Mouse (Mus musculus) intestine, embryonic 15.5 days (tissue): ENCODE results near the gene Cabp4. TPM values are rescaled to one million over a fixed set of nuclear protein-coding genes. Genes with fewer than 3 reads are reported as not detected.

Source experiments
- ATAC-seq: fragments of 200-750 bp; cut with Nextera tagmentation; 2 replicates; pipeline ENCODE4 v1.8.0; 2017; ENCODE audit warnings: moderate TSS enrichment, moderate library complexity
- H3K27ac ChIP-seq: fragments of 300-500 bp; sonication (generic); 2 replicates; pipeline ENCODE4 v1.5.1; 2015; ENCODE audit warnings: mild to moderate bottlenecking, inconsistent platforms
- H3K27me3 ChIP-seq: fragments of 300-500 bp; sonication (generic); replicated peaks from 2 replicates; pipeline ENCODE4 v1.6.1; 2015; ENCODE audit warnings: inconsistent platforms
- H3K36me3 ChIP-seq: fragments of 300-500 bp; sonication (generic); 2 replicates; pipeline ENCODE4 v1.6.1; 2015; ENCODE audit warnings: inconsistent platforms
- H3K4me1 ChIP-seq: fragments of 300-500 bp; sonication (generic); replicated peaks from 2 replicates; pipeline ENCODE4 v1.6.1; 2015; ENCODE audit warnings: inconsistent platforms
- H3K4me2 ChIP-seq: fragments of 300-500 bp; sonication (generic); replicated peaks from 2 replicates; pipeline ENCODE4 v1.6.1; 2015; ENCODE audit warnings: mild to moderate bottlenecking, inconsistent platforms
- H3K4me3 ChIP-seq: fragments of 300-500 bp; sonication (generic); replicated peaks from 2 replicates; pipeline ENCODE4 v1.5.1; 2015; ENCODE audit warnings: inconsistent platforms
- H3K9ac ChIP-seq: fragments of 300-500 bp; sonication (generic); 2 replicates; pipeline ENCODE4 v1.6.1; 2015; ENCODE audit warnings: inconsistent platforms
- H3K9me3 ChIP-seq: fragments of 300-500 bp; sonication (generic); 2 replicates; pipeline ENCODE4 v1.6.1; 2016; ENCODE audit warnings: inconsistent platforms
- WGBS: fragments of 180-500 bp; shearing (Covaris S2); methylation state at CpG from one replicate; pipeline ENCODE4 v1.1.7; 2015; 5-methylcytosine and 5-hydroxymethylcytosine counted together
- polyA plus RNA-seq: library from polyadenylated mRNA; unstranded; fragments of >200 nt; fragmentation: Nextera tagmentation; extraction: Ambion mirVana; gene quantifications from 2 replicates; pipeline ENCODE4 v1.2.1, GENCODE M21; 2015

Cabp4 gene
- polyA plus RNA-seq, 1 experiment from 2014 or later, result 0.19 TPM

GRCm38 (mm10) chr19:4175368-4175947 is 31.6 kb upstream of the Cabp4 start, which contains the start of gene Carns1:
Gene Carns1 (minus strand): TSS chr19:4175479.
- no peak within 1 kb of the TSS for H3K27ac ChIP-seq
- H3K4me1 ChIP-seq, result peaks cover 17% of the 10 kb centered on the region
- peak; percentile 87 for ATAC-seq
- H3K36me3 ChIP-seq, result no peaks in the 10 kb centered on the region
- no peaks in the 10 kb centered on the region for H3K27me3 ChIP-seq
- H3K4me2 ChIP-seq, result peak within 1 kb of the TSS; percentile 54
- H3K4me3 ChIP-seq, result 0 out of 2 replicates have a peak within 1 kb of the TSS, but pooled peaks have one; percentile 3
- peak within 1 kb of the TSS; percentile 14 for H3K9ac ChIP-seq
- 4% methylated on average over 11 of the region's 11 CpGs for WGBS
- no peaks in the 10 kb centered on the region for H3K9me3 ChIP-seq

GRCm38 (mm10) chr19:4172925-4173324 is 29.1 kb upstream of the Cabp4 start:
- Histone ChIP-seq H3K4me3 (no peak overlapping the region), H3K4me1 (peaks cover 25% of the 10 kb centered on the region), H3K4me2 (no peak overlapping the region), H3K9ac (peak overlapping the region; percentile 40; the same call in 1 of the 2 replicates), H3K27ac (no peak overlapping the region), H3K9me3 (no peaks in the 10 kb centered on the region), H3K27me3 (no peaks in the 10 kb centered on the region), H3K36me3 (no peaks in the 10 kb centered on the region)
- ATAC-seq, result no peak
- 58% methylated on average over 11 of the region's 11 CpGs for WGBS

- Histone ChIP-seq H3K9me3 (no peaks in the 10 kb centered on the region), H3K4me1 (peaks cover 25% of the 10 kb centered on the region), H3K4me2 (no peak overlapping the region), H3K27me3 (no peaks in the 10 kb centered on the region), H3K4me3 (no peak overlapping the region), H3K36me3 (no peaks in the 10 kb centered on the region), H3K27ac (no peak overlapping the region), H3K9ac (no peak overlapping the region)
- 67% methylated on average over 13 of the region's 13 CpGs for WGBS
- ATAC-seq, result no peak
Measured at GRCm38 (mm10) chr19:4171393-4172290, 27.8 kb upstream of the Cabp4 start.

- WGBS, result 93% methylated on average over 10 of the region's 10 CpGs
- no peak overlapping the region for H3K4me2 ChIP-seq
- ATAC-seq, result no peak
- no peaks in the 10 kb centered on the region for H3K9me3 ChIP-seq
- no peak overlapping the region for H3K9ac ChIP-seq
- no peak overlapping the region for H3K27ac ChIP-seq
- H3K36me3 ChIP-seq, result no peaks in the 10 kb centered on the region
- H3K4me1 ChIP-seq, result peaks cover 23% of the 10 kb centered on the region
- no peak overlapping the region for H3K4me3 ChIP-seq
- no peaks in the 10 kb centered on the region for H3K27me3 ChIP-seq
Measured at GRCm38 (mm10) chr19:4170723-4171392, 27.0 kb upstream of the Cabp4 start.

GRCm38 (mm10) chr19:4169810-4170209 is 26.0 kb upstream of the Cabp4 start:
- Histone ChIP-seq H3K9ac (peak overlapping the region; percentile 69), H3K4me3 (peak overlapping the region; percentile 46), H3K27me3 (no peaks in the 10 kb centered on the region), H3K9me3 (no peaks in the 10 kb centered on the region), H3K36me3 (no peaks in the 10 kb centered on the region), H3K4me2 (peak overlapping the region; percentile 91), H3K4me1 (peaks cover 12% of the 10 kb centered on the region), H3K27ac (peak overlapping the region; percentile 85)
- WGBS, result 9% methylated on average over 27 of the region's 27 CpGs
- ATAC-seq, result peak; percentile 63

- WGBS, result under 1% methylated on average over 43 of the region's 43 CpGs
- Histone ChIP-seq H3K9me3 (no peaks in the 10 kb centered on the region), H3K4me2 (peak overlapping the region; percentile 91), H3K9ac (peak overlapping the region; percentile 69), H3K4me1 (peaks cover 12% of the 10 kb centered on the region), H3K4me3 (peak overlapping the region; percentile 46), H3K27me3 (no peaks in the 10 kb centered on the region), H3K27ac (peak overlapping the region; percentile 85), H3K36me3 (no peaks in the 10 kb centered on the region)
- ATAC-seq, result peak; percentile 97
Measured at GRCm38 (mm10) chr19:4169378-4169784, 25.5 kb upstream of the Cabp4 start.

GRCm38 (mm10) chr19:4166678-4167476 is 23.0 kb upstream of the Cabp4 start:
- no peaks in the 10 kb centered on the region for H3K27me3 ChIP-seq
- H3K4me3 ChIP-seq, result no peak overlapping the region
- WGBS, result 72% methylated on average over 9 of the region's 9 CpGs
- H3K36me3 ChIP-seq, result no peaks in the 10 kb centered on the region
- no peak overlapping the region for H3K4me2 ChIP-seq
- H3K9ac ChIP-seq, result no peak overlapping the region
- ATAC-seq, result no peak
- peaks cover 22% of the 10 kb centered on the region for H3K4me1 ChIP-seq
- H3K9me3 ChIP-seq, result no peaks in the 10 kb centered on the region
- no peak overlapping the region for H3K27ac ChIP-seq

- H3K27ac ChIP-seq, result no peak overlapping the region
- no peak overlapping the region for H3K4me3 ChIP-seq
- H3K27me3 ChIP-seq, result no peaks in the 10 kb centered on the region
- H3K36me3 ChIP-seq, result no peaks in the 10 kb centered on the region; the same call in 1 of the 2 replicates
- H3K4me1 ChIP-seq, result peaks cover 12% of the 10 kb centered on the region
- no peaks in the 10 kb centered on the region for H3K9me3 ChIP-seq
- 78% methylated on average over 2 of the region's 2 CpGs for WGBS
- no peak overlapping the region for H3K9ac ChIP-seq
- ATAC-seq, result no peak
- no peak overlapping the region for H3K4me2 ChIP-seq
Measured at GRCm38 (mm10) chr19:4164721-4165120, 20.9 kb upstream of the Cabp4 start.

GRCm38 (mm10) chr19:4164100-4164499 is 20.3 kb upstream of the Cabp4 start:
- Histone ChIP-seq H3K9me3 (no peaks in the 10 kb centered on the region), H3K4me2 (peak overlapping the region; percentile 87; the same call in 1 of the 2 replicates), H3K27me3 (no peaks in the 10 kb centered on the region), H3K27ac (no peak overlapping the region), H3K4me3 (no peak overlapping the region), H3K36me3 (peaks cover 4% of the 10 kb centered on the region), H3K9ac (no peak overlapping the region), H3K4me1 (peaks cover 10% of the 10 kb centered on the region)
- 75% methylated on average over 3 of the region's 3 CpGs for WGBS
- ATAC-seq, result no peak

GRCm38 (mm10) chr19:4163543-4163887 is 19.7 kb upstream of the Cabp4 start:
- H3K4me1 ChIP-seq, result peaks cover 10% of the 10 kb centered on the region
- peaks cover 10% of the 10 kb centered on the region for H3K36me3 ChIP-seq
- H3K9me3 ChIP-seq, result no peaks in the 10 kb centered on the region
- H3K9ac ChIP-seq, result peak overlapping the region; percentile 37
- H3K27me3 ChIP-seq, result no peaks in the 10 kb centered on the region
- WGBS, result 34% methylated on average over 4 of the region's 4 CpGs
- ATAC-seq, result peak; percentile 34
- H3K4me2 ChIP-seq, result peak overlapping the region; percentile 87
- peak overlapping the region; percentile 77 for H3K4me3 ChIP-seq
- peak overlapping the region; percentile 64; the same call in 1 of the 2 replicates for H3K27ac ChIP-seq

GRCm38 (mm10) chr19:4162646-4163542 is 19.1 kb upstream of the Cabp4 start, which contains the start of gene Rps6kb2:
Gene Rps6kb2 (minus strand): TSS chr19:4163354.
- 6% methylated on average over 42 of the region's 42 CpGs for WGBS
- H3K9ac ChIP-seq, result peak within 1 kb of the TSS; percentile 72

More at GRCm38 (mm10) chr19:4162646-4163542, 19.1 kb upstream of the Cabp4 start, which contains the start of gene Rps6kb2:
- Histone ChIP-seq H3K9me3 (no peaks in the 10 kb centered on the region), H3K4me3 (peak within 1 kb of the TSS; percentile 77), H3K27ac (peak within 1 kb of the TSS; percentile 64; the same call in 1 of the 2 replicates), H3K27me3 (no peaks in the 10 kb centered on the region), H3K4me2 (peak within 1 kb of the TSS; percentile 87), H3K4me1 (peaks cover 10% of the 10 kb centered on the region), H3K36me3 (peaks cover 10% of the 10 kb centered on the region)
- ATAC-seq, result peak; percentile 90
